Mouse (Mus musculus): Measurements from ENCODE around the gene Hmgb4. TPM values are rescaled to one million over a fixed set of nuclear protein-coding genes. Genes with fewer than 3 reads are reported as not detected.

Gene Hmgb4
- total and polyA plus RNA-seq, 3 experiments: not detected

- DNase-seq: no peak
Measured at GRCm38 (mm10) chr4:128224453-128224852, 36.3 kb downstream of the Hmgb4 start.

GRCm38 (mm10) chr4:128217991-128218595 is 42.7 kb downstream of the Hmgb4 start:
- DNase-seq: no peak

Data from adrenal gland, adult 2 months (tissue).